In the genomic region with DNA sequence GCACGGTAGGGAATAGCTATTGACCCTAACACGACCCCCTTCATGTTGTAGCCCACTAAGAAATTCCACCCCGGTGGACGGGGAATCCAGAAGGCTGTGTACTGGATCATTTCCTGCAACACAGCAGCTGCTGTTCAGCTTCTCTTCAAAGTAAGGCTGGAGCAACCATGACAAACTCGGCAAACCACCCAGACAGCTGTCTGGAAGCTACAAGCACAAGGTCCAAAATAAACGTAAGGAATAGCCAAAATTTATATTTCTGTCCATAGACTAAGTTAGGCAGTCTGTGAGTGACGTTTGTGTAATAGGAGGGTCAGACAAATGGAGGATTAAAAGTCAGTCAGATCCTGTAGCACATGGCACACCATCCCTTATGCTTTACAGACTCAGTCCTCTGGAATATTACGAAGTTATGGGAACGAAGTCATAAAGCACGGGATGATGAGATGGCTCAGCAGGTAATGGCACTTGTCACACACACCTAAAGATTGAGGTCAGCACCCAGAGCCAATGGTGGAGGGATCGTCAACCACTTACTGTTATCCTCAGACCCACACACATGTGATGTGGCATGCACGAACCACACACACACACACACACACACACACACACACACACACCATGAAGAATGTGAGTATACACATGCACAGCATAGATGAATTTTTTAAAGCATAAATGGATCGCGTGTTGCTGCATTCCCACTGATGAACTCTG, we compare ENCODE assay signal across 11 mouse cellular contexts.
DNase-seq lines count a peak whose midpoint lies in the region; ATAC-seq and TF ChIP-seq lines count a peak whose summit lies in the region.
"Had no signal": no experiment of that assay in that cellular context is flagged by ENCODE, and none has a peak within 500 bp of the region (broad histone marks: within the 10 kb centered on the region; RNA-seq: fewer than 3 reads in every experiment).

No protein-coding gene starts in this region.

- no peak for TF ChIP-seq CTCF in forebrain, postnatal 0 days (IDR thresholded peaks at IDR 0.05; ENCODE audit: low read depth)
- no peak for TF ChIP-seq CTCF in kidney, adult 2 months (conservative IDR thresholded peaks at IDR 0.05; ENCODE audit: insufficient read depth, insufficient read length, low read depth, low read length)
- no peak for TF ChIP-seq CTCF in stomach, postnatal 0 days (IDR thresholded peaks at IDR 0.05; ENCODE audit: low read depth)

- H3K4me2 ChIP-seq in forebrain, postnatal 0 days (ENCODE audit: low read depth) = no peak overlapping the region
- H3K4me2 ChIP-seq in forebrain, embryonic 15.5 days (replicated peaks) = no peak overlapping the region
- H3K4me2 ChIP-seq in kidney, embryonic 16.5 days (replicated peaks; ENCODE audit: low read depth, low read length) = peak overlapping the region; percentile 24; the same call in 1 of the 2 replicates
- H3K4me2 ChIP-seq in stomach, embryonic 15.5 days = no peak overlapping the region
- no peak overlapping the region for H3K4me2 ChIP-seq in stomach, postnatal 0 days (replicated peaks; ENCODE audit: low read depth)
- H3K4me2 ChIP-seq: hindbrain, embryonic 12.5 days; liver, embryonic 11.5 days; midbrain, embryonic 12.5 days had no signal

- TF ChIP-seq POLR2A in kidney, adult 2 months (IDR thresholded peaks at IDR 0.05; ENCODE audit: low read depth, low read length) = no peak

- no peaks in the 10 kb centered on the region for H3K9me3 ChIP-seq in forebrain, postnatal 0 days (ENCODE audit: low read length)
- H3K9me3 ChIP-seq in forebrain, embryonic 15.5 days = no peaks in the 10 kb centered on the region
- no peaks in the 10 kb centered on the region for H3K9me3 ChIP-seq in kidney, embryonic 16.5 days (ENCODE audit: low read length)
- H3K9me3 ChIP-seq in stomach, embryonic 15.5 days = no peaks in the 10 kb centered on the region
- H3K9me3 ChIP-seq in stomach, postnatal 0 days (ENCODE audit: control insufficient read depth, low read length) = no peaks in the 10 kb centered on the region
- H3K9me3 ChIP-seq: hindbrain, embryonic 12.5 days; midbrain, embryonic 12.5 days had no signal

- H3K4me1 ChIP-seq in forebrain, postnatal 0 days (ENCODE audit: insufficient read depth) = no peaks in the 10 kb centered on the region
- H3K4me1 ChIP-seq in forebrain, embryonic 15.5 days = peaks cover 5% of the 10 kb centered on the region; the same call in 1 of the 2 replicates
- H3K4me1 ChIP-seq in kidney, embryonic 16.5 days (ENCODE audit: insufficient read depth, low read length) = peaks cover 37% of the 10 kb centered on the region
- peaks cover 3% of the 10 kb centered on the region; the same call in 1 of the 2 replicates for H3K4me1 ChIP-seq in kidney, adult 2 months (ENCODE audit: control insufficient read depth, insufficient read depth, low read length)
- H3K4me1 ChIP-seq in stomach, embryonic 15.5 days = peaks cover 13% of the 10 kb centered on the region
- no peaks in the 10 kb centered on the region for H3K4me1 ChIP-seq in stomach, postnatal 0 days (replicated peaks; ENCODE audit: control insufficient read depth, insufficient read depth)

- ATAC-seq in forebrain, postnatal 0 days = peak; percentile 20
- no peak for ATAC-seq in forebrain, embryonic 15.5 days (replicated peaks)
- peak; percentile 55 for ATAC-seq in kidney, embryonic 16.5 days (ENCODE audit: low FRiP score, low TSS enrichment)
- peak; percentile 9; the same call in 1 of the 2 replicates for ATAC-seq in stomach, embryonic 15.5 days (ENCODE audit: insufficient read depth, low FRiP score, low read depth)
- no peak for ATAC-seq in stomach, postnatal 0 days (ENCODE audit: low FRiP score, low TSS enrichment)

- 79% methylated on average over 14 of the region's 14 CpGs for WGBS in forebrain, postnatal 0 days
- WGBS in forebrain, embryonic 15.5 days = 84% methylated on average over 14 of the region's 14 CpGs
- 48% methylated on average over 14 of the region's 14 CpGs for WGBS in kidney, embryonic 16.5 days
- WGBS in kidney, adult 2 months = 64% methylated on average over 14 of the region's 14 CpGs
- 54% methylated on average over 14 of the region's 14 CpGs for WGBS in stomach, embryonic 15.5 days
- WGBS in stomach, postnatal 0 days = 53% methylated on average over 14 of the region's 14 CpGs

- H3K36me3 ChIP-seq in forebrain, postnatal 0 days (ENCODE audit: insufficient read depth) = no peaks in the 10 kb centered on the region
- no peaks in the 10 kb centered on the region for H3K36me3 ChIP-seq in forebrain, embryonic 15.5 days
- H3K36me3 ChIP-seq in kidney, embryonic 16.5 days (ENCODE audit: insufficient read depth, low read length) = no peaks in the 10 kb centered on the region
- H3K36me3 ChIP-seq in kidney, adult 2 months (ENCODE audit: control insufficient read depth, insufficient read depth, low read length) = no peaks in the 10 kb centered on the region
- H3K36me3 ChIP-seq in stomach, embryonic 15.5 days = no peaks in the 10 kb centered on the region
- no peaks in the 10 kb centered on the region; the same call in 1 of the 2 replicates for H3K36me3 ChIP-seq in stomach, postnatal 0 days (ENCODE audit: control insufficient read depth, insufficient read depth, low read length)
- H3K36me3 ChIP-seq: hindbrain, embryonic 12.5 days; midbrain, embryonic 12.5 days had no signal

- H3K9ac ChIP-seq in forebrain, postnatal 0 days = no peak overlapping the region
- no peak overlapping the region for H3K9ac ChIP-seq in forebrain, embryonic 15.5 days (replicated peaks)
- no peak overlapping the region for H3K9ac ChIP-seq in kidney, embryonic 16.5 days (replicated peaks; ENCODE audit: low read length)
- no peak overlapping the region for H3K9ac ChIP-seq in stomach, embryonic 15.5 days
- H3K9ac ChIP-seq in stomach, postnatal 0 days (ENCODE audit: low read length) = no peak overlapping the region
- H3K9ac ChIP-seq: hindbrain, embryonic 12.5 days; midbrain, embryonic 12.5 days had no signal

- H3K27ac ChIP-seq in forebrain, postnatal 0 days (ENCODE audit: low read depth, low read length) = peak overlapping the region; percentile 11; the same call in 1 of the 2 replicates
- no peak overlapping the region for H3K27ac ChIP-seq in forebrain, embryonic 15.5 days (replicated peaks)
- H3K27ac ChIP-seq in kidney, embryonic 16.5 days (ENCODE audit: low read length) = peak overlapping the region; percentile 36; the same call in 1 of the 2 replicates
- H3K27ac ChIP-seq in kidney, adult 2 months (ENCODE audit: insufficient read depth, low read depth, low read length) = no peak overlapping the region
- H3K27ac ChIP-seq in stomach, embryonic 15.5 days = no peak overlapping the region
- no peak overlapping the region for H3K27ac ChIP-seq in stomach, postnatal 0 days (replicated peaks)
- H3K27ac ChIP-seq: hindbrain, embryonic 12.5 days; midbrain, embryonic 12.5 days had no signal

- no peaks in the 10 kb centered on the region for H3K27me3 ChIP-seq in forebrain, postnatal 0 days (ENCODE audit: insufficient read depth, low read length)
- H3K27me3 ChIP-seq in forebrain, embryonic 15.5 days = no peaks in the 10 kb centered on the region
- no peaks in the 10 kb centered on the region for H3K27me3 ChIP-seq in kidney, embryonic 16.5 days (ENCODE audit: insufficient read depth, low read length)
- no peaks in the 10 kb centered on the region for H3K27me3 ChIP-seq in kidney, adult 2 months (replicated peaks; ENCODE audit: control insufficient read depth, insufficient read depth, low read length)
- H3K27me3 ChIP-seq in stomach, embryonic 15.5 days (replicated peaks) = no peaks in the 10 kb centered on the region
- H3K27me3 ChIP-seq in stomach, postnatal 0 days (ENCODE audit: control insufficient read depth, insufficient read depth, low read length) = no peaks in the 10 kb centered on the region
- H3K27me3 ChIP-seq: hindbrain, embryonic 12.5 days; midbrain, embryonic 12.5 days had no signal

- no peak for DNase-seq in forebrain, postnatal 0 days
- DNase-seq in kidney, adult 2 months = no peak
- no peak for DNase-seq in stomach, postnatal 0 days (ENCODE audit: low spot score)
- peak; percentile 44 for DNase-seq in telencephalon, adult 2 months (ENCODE audit: low read depth, low spot score)
- no peak for DNase-seq in gastrocnemius, postnatal 10 days

- TF ChIP-seq EP300 in stomach, postnatal 0 days (optimal IDR thresholded peaks at IDR 0.05) = no peak

- no peak overlapping the region for H3K4me3 ChIP-seq in forebrain, postnatal 0 days (ENCODE audit: low read depth, low read length)
- H3K4me3 ChIP-seq in forebrain, embryonic 15.5 days = no peak overlapping the region
- H3K4me3 ChIP-seq in kidney, embryonic 16.5 days (ENCODE audit: low read length) = no peak overlapping the region
- no peak overlapping the region for H3K4me3 ChIP-seq in kidney, adult 2 months (ENCODE audit: insufficient read depth, low read depth, low read length)
- H3K4me3 ChIP-seq in stomach, embryonic 15.5 days (replicated peaks) = no peak overlapping the region
- no peak overlapping the region for H3K4me3 ChIP-seq in stomach, postnatal 0 days (ENCODE audit: low read depth, low read length)
- H3K4me3 ChIP-seq: hindbrain, embryonic 12.5 days; midbrain, embryonic 12.5 days had no signal

Comparison
In these comparisons a context has a peak if more than half of its experiments do, and no peak if none do; other contexts are left out.
1. ATAC-seq: peak in forebrain, postnatal 0 days (single experiment), kidney, embryonic 16.5 days (single experiment) and stomach, embryonic 15.5 days (single experiment); none in forebrain, embryonic 15.5 days (single experiment) and stomach, postnatal 0 days (single experiment).
2. H3K27ac ChIP-seq: peak in forebrain, postnatal 0 days (single experiment) and kidney, embryonic 16.5 days (single experiment); none in forebrain, embryonic 15.5 days (single experiment), kidney, adult 2 months (single experiment), stomach, embryonic 15.5 days (single experiment) and stomach, postnatal 0 days (single experiment).